Mouse (Mus musculus) T-helper 2 cell (primary cell): ENCODE measurements around the gene Trim26.

Source experiments
- in situ Hi-C: fragments of 300-600 bp; cut with MboI, MseI; formaldehyde crosslinking; loops from one replicate; pipeline ENCODE4 v1.15.1; 2025; ENCODE audit warnings: high pct_unique_total_duplicates

The Trim26 gene

DNA sequence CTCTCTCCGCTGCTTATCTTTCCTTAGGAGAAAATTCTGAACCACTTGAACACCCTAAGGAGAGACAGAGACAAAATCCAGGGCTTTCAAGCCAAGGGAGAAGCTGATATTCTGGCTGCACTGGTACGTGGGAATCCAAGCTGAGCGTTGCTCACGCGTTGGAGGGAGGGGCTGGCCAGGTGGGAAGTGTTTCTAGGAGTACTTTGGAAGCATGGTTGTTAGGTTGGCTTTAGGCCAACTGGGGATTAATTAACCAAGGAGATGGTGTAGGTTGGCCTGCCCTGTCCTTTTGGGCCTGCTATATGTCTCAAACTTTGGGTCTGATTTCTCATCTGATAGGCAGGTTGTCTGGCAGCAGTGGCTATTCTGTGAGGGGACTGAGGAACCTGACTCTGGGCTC lies 14.3 kb downstream of the Trim26 start:
- in situ Hi-C loops, result no loop called here

- in situ Hi-C loops, result no loop called here
Measured at GRCm38 (mm10) chr17:36851627-36852026, 14.7 kb downstream of the Trim26 start.

DNA sequence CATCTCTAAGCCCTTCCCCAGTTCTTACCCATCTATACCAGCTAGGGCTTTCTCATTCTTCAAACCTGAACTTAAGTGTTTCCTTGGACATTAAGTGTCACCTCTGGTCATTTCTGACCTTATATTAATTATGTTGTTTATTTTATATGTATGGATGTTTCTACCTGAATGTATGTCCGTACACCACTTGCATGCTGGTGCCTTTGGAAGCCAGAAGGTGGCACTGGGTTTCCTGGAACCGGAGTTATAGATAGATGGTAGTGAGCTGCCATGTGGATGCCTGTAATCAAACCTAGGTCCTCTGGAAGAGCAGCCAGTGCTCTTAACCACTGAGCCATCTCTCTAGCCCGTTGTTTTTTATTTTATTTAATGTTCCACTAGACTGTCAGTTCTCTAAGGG lies 18.6 kb downstream of the Trim26 start:
- in situ Hi-C loops, result no loop called here

DNA sequence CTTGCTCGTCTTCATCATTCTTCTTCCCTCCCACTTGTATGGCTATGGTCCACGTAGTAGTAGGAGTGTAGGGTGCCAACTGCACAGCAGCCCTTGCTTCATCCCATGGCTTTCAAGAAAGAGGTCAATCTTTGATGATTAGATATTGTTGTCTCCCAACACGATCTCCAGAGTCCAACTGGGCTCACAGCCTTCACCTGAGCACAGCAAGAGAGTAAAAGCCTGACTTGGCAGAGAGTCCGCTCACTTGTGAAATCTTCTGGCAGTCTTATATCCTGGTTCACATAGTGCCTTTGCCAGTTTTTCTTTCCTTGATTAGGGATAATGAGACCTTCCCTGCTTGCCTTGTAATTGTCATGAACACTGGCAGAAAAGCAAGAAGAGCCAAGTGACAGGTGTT lies 19.3 kb downstream of the Trim26 start:
- in situ Hi-C loops, result no loop called here

GRCm38 (mm10) chr17:36858181-36858580 lies 21.2 kb downstream of the Trim26 start:
- in situ Hi-C loops, result no loop called here

GRCm38 (mm10) chr17:36861680-36862079 lies 24.7 kb downstream of the Trim26 start:
- in situ Hi-C loops, result no loop called here

- in situ Hi-C loops, result no loop called here
Measured at GRCm38 (mm10) chr17:36866719-36867527, 30.0 kb downstream of the Trim26 start, which contains the start of gene Trim15. Trim15 (minus strand) TSS chr17:36867210.

- in situ Hi-C loops, result no loop called here
Measured at GRCm38 (mm10) chr17:36868836-36869235, 31.9 kb downstream of the Trim26 start.

DNA sequence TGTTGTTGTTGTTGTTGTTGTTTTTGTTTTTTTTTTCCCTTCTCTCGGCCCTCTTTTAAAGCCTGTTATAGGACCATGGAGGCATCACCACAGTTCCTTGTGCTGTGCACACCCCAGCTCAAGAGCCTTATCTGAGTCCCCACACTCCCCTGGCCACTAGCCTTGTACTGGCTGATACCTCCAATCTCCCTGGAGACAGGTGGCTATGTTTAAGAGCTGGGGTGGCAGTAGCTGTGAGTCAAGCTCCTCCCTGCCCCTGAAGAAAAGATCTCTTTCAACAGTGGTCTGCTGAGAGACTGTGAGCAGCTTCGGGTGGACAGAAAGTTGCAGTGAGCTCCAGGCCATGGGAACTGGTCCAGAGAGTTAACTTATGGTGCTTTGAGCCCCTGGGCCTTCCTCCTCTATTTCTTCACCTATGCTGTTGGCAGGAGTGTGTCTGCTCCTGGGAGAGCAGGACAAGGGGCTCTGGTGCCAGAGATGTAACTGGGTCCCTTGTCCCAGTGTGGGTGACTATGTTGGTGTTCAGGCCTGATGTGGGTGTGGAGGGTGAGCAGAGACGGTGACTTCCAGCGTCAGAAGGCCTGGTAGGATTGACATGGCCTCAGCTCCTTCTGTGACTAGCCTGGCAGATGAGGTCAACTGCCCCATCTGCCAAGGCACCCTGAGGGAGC lies 32.5 kb downstream of the Trim26 start, which contains the start of gene Trim10:
Trim10 (plus strand) TSS at position 291 of the 671 bp plus-strand sequence.
- in situ Hi-C loops, result no loop called here

GRCm38 (mm10) chr17:36869955-36870810 lies 33.2 kb downstream of the Trim26 start:
- in situ Hi-C loops, result no loop called here

GRCm38 (mm10) chr17:36874636-36875035 lies 37.7 kb downstream of the Trim26 start:
- in situ Hi-C loops, result no loop called here

GRCm38 (mm10) chr17:36883350-36883749 lies 46.4 kb downstream of the Trim26 start:
- in situ Hi-C loops, result no loop called here

DNA sequence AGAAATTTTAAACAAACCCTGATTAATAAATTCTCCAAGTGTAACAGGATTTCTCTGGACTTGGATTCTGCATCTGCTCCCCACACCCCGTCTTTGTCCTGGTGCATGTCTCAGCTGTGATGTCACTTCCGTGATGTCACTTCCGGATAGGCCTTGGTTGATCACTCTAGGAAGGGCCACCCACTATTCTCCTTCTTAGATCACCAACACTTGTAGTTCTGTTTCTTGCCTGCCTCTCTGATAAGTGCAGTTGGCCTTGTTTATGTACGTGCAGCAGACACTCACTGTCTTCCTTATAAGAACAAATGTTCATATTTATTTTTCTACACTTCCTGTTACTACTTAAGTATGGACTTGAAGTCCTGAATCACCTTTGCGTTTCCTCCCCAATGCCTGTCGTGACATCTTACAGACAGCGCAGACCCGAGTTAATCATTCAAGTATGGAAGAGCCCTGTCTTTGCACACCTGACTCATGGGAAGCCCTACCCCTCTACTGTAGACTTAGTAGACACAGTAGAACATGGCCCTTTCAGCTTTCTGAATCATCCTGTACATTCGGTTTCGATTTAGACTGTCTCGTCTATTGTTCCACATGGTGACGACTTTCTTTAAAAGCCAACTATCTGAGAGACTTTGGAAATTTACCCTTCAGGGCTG lies 48.3 kb downstream of the Trim26 start:
- in situ Hi-C loops, result no loop called here

DNA sequence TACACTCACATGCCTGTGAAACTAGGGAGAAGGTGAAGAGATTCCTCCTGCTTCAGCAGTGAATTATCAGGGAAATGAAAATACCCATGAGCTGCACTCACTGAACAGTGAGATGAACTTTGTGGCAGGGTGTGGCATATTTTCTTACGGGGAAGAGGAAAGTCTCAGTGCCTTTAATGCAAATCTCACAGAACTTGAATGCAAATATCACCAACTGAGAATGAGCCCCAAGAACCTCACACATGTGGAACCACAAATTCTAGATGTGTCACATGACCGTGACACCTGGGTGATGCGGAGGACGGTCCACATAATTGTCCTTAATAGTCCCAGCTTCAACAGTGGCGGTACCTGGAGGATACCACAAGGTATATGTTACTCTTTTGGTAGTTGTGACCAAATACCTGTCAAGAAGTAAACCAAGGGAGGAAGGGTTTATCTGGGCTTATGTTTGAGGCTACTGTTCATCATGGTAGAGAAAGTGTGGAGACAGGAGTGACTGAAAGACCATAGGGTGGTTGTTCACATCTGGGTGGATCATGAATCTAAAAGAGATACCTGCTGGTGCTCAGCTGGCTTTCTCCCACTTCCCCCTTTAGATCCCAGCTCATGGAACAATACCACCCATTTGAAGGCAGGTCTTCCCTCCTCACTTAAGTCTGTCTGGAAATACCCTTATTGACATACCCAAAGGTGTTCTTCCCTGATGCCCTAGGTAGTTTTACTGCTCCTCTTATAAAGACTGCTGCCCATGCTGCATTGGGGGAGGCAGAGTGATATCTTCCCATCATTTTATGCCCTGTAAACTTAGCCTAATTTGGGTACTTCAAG lies 53.4 kb downstream of the Trim26 start, which contains the start of gene Trim40:
Trim40 (minus strand) TSS at position 51 of the 831 bp plus-strand sequence.
- in situ Hi-C loops, result loop anchor here (5.0 to 10.0 kb wide), 2 partner anchors 162 to 315 kb away; partner anchors contain the start of gene Olfr94

DNA sequence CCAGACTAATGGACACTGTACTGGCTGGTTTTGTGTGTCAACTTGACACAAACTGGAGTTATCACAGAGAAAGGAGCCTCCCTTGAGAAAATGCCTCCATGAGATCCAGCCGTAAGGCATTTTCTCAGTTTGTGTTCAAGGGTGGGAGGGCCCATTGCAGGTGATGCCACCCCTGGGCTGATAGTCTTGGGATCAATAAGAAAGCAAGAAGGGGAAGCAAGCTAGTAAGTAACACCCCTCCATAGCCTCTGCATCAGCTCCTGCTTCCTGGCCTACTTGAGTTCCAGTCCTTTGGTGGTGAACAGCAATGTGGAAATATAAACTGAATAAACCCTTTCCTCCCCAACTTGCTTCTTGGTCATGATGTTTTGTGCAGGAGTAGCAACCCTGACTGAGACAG lies 54.6 kb downstream of the Trim26 start:
- in situ Hi-C loops, result loop anchor here (5.0 to 10.0 kb wide), 2 partner anchors 161 to 313 kb away; partner anchors contain the start of gene Olfr94

DNA sequence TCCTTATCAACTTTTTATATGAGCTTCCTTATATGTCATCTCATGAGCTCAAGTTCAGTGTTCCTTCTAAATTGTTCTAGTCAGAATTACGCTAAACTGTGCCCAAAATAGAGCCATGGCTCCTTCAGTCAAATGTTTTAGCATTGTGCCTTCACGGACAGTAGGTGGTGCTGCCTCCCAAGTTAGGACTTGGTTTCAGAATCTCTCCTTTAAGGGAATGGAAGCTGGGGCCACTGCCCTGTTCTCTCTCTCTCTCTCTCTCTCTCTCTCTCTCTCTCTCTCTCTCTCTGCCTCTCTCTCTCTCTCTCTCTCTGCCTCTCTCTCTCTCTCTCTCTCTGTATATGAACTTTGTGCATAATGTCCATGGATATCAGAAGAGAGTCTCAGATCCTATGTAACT lies 55.4 kb downstream of the Trim26 start:
- in situ Hi-C loops, result loop anchor here (5.0 to 10.0 kb wide), 2 partner anchors 160 to 312 kb away; partner anchors contain the start of gene Olfr94

DNA sequence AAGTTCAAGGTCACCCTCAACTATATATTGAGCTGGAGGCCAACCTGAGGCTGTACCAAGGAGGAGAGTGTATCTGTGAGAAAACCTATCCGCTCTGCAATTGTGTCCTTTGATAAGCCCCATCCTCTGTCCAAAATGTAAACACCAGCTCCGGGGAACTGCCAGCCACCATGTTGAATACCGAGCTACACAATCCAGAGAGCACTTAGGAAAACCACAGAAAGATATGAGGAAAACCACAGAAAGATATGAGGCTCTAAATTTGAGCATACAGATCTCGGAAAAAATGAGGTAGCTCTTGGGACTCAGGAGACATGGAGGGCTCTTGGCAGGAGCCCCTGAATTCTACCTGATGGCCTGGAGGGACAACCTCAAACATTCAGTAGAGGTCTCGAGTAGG lies 56.5 kb downstream of the Trim26 start:
- in situ Hi-C loops, result loop anchor here (5.0 to 10.0 kb wide), 2 partner anchors 159 to 311 kb away; partner anchors contain the start of gene Olfr94

DNA sequence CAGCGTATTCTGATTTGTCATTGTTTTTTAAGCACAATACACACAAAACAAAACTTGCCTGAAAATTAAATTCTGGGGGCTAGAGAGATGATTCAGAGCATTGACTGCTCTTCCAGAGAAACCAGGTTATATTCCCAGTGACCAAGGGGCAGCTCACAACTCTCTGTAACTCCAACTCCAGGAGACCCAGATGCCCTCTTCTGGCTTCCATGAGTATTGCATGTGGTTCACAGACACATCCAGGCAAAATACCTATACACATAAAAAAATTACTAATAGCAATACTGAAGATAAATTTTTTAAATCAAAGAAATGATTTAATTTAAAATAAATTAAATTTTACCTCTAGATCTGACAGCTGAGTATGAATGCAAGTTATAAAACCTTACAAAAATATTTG lies 59.6 kb downstream of the Trim26 start:
- in situ Hi-C loops, result loop anchor here (10.0 kb wide), 1 partner anchor 308 kb away; the partner anchor contains the start of gene Olfr94

GRCm38 (mm10) chr17:36897065-36897464 lies 60.1 kb downstream of the Trim26 start:
- in situ Hi-C loops, result loop anchor here (10.0 kb wide), 1 partner anchor 308 kb away; the partner anchor contains the start of gene Olfr94
